Mouse (Mus musculus) C2C12 (cell line): ENCODE data around the gene Prkar2b.

ENCODE experiments used
- CEBPB ChIP-seq: IDR thresholded peaks from one replicate; pipeline ENCODE4 v1.6.1; 2011; ENCODE audit warnings: low read depth, mild to moderate bottlenecking, control low read depth, moderate library complexity
- CTCF ChIP-seq: IDR thresholded peaks from one replicate; pipeline ENCODE4 v1.5.1; 2011; ENCODE audit not compliant: control insufficient read depth, insufficient read depth, insufficient read length

DNA sequence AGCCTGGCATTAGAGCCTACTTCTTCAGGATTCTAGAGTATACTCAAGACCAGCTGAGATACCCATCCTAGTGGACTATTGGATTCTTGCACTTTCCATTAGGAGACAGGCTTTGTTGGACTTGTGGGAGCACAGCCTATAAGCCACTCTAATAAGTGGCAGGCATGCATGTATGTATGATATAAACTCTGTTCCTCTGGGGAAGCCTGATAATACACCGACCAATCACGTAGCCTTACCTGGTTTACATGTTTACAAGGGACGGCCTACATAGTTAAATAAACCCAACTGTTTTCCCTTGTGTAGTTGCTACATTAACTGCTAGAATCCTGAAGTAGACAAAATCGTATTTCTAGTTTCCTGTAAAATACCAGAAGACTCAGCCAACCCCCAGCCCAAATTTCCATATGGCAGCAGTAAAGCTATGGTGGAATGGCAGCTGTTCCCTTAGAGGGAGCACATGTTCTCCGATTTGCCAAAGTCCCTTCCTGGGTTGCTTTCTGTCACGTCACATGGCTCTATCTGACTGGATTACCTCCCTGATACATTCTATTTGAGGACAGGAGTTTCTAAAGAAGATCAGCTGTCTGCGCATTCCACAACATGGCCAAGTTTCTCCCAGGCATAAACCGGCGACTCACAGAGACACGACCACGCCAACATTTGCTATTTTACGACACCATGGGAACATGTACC, 95.4 kb downstream of the Prkar2b start:
- no peak for TF ChIP-seq CTCF
- no peak for TF ChIP-seq CEBPB
